Mouse (Mus musculus) spleen, adult 18-20 months (tissue): ENCODE measurements around the gene Gm11114.

ENCODE experiments used
- DNase-seq, 2 experiments: peaks; one replicate each; pipeline ENCODE4 v3.0.0; 2022; ENCODE audit warnings: mixed read lengths in 2 of 2

Gm11114 gene

GRCm38 (mm10) chr9:85312473-85312872 lies at the start of gene Gm11114:
Gm11114 (plus strand) TSS chr9:85312773.
- DNase-seq, result no peak

GRCm38 (mm10) chr9:85266847-85267246 lies 45.7 kb upstream of the Gm11114 start:
- no peak for DNase-seq

DNA sequence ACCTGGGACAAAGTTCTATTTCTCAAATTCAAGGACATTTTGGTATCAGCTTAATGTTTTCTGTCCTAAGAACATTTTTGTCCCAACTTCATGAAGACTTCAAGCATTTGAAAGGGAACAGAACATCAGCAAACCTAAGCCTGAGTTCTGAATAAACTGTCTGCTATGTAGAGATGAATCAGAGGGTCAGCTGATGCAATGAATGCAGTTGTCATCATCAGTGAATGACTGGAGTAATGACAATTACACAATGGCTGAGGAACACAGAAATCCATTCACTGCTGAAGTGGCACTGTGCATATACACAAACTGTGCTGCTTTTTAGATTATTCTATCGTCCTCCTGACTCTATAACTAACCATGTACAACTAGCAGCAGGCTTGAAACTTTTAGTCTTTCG lies 38.5 kb upstream of the Gm11114 start:
- no peak for DNase-seq

DNA sequence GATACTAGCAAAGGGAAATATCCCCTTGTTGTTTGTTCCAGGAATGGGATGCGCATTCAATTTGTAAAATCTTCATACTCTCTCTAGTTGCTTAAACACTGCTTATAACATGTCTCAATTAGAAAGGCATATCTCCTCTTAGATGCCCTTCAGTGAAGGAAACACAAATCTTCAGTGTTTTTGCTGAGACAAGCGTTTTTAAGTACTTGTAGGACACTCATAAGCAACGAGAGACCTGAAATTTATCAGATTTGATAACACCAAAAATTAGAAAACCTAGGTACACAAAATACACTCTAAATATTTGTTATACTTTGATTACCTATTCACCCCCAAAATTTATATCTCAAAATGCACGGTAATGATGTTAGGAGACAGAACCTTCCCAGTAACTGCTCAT lies 9.7 kb upstream of the Gm11114 start:
- no peak for DNase-seq

- DNase-seq, result no peak
Measured at GRCm38 (mm10) chr9:85303378-85303777, 9.2 kb upstream of the Gm11114 start.

DNA sequence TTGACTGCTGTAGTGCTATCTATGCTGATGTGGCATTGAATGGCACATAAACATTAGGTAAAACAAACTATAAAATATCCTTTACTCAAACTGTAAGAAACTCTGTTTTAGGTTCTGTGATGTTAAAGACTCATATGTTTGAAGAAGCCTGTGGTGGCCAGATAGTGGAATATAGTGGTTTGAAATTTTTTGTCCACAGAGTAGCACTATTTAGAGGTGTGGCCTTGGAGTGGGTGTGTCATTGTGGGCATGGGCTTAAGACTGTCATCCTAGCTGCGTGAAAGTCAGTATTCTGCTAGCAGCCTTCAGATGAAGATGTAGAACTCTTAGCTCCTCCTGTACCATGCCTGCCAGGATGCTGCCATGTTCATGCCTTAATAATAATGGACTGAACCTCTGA lies 3.5 kb downstream of the Gm11114 start:
- DNase-seq, result no peak

DNA sequence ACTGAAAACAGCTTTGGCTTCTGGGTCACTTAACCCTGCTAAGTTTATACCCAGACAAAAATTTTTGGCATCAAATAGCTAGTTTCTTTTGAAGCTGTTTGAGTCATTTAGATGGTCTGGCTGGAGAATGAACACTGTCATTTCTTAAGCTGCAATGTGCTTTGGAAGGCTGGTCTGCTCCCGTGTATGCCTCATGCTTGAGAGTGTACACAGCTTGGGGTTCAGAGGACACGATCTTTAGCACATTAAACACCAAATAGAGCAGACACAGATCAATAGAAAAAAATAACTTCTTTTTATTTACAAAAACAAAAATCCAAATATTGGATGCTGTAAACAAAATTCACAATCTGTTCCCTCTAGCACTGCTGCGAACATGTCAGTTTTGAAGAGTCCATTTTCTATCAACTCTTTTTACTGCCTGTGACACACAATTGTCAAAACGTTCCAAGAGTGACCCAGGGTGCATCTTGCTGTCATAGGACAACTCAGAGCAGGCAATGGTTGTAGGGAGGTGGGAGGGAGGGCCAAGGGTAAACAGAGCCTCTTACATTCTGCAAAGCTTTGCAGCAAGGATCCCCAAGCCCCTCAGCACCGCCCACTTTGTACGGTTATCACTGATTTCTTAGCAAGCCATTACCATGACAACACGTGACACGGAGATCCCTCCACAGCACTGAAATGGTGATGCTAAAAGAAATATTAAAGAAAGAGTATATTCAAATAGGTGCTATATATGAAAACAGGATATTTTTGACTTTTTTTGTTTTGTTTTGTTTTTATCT lies 7.8 kb downstream of the Gm11114 start:
- no peak for DNase-seq

- DNase-seq, result no peak
Measured at GRCm38 (mm10) chr9:85324158-85324875, 11.7 kb downstream of the Gm11114 start.

GRCm38 (mm10) chr9:85325201-85325868 lies 12.8 kb downstream of the Gm11114 start:
- no peak for DNase-seq

- DNase-seq, result peak; percentile 29 to 48
Measured at GRCm38 (mm10) chr9:85326292-85327241, 14.0 kb downstream of the Gm11114 start.

DNA sequence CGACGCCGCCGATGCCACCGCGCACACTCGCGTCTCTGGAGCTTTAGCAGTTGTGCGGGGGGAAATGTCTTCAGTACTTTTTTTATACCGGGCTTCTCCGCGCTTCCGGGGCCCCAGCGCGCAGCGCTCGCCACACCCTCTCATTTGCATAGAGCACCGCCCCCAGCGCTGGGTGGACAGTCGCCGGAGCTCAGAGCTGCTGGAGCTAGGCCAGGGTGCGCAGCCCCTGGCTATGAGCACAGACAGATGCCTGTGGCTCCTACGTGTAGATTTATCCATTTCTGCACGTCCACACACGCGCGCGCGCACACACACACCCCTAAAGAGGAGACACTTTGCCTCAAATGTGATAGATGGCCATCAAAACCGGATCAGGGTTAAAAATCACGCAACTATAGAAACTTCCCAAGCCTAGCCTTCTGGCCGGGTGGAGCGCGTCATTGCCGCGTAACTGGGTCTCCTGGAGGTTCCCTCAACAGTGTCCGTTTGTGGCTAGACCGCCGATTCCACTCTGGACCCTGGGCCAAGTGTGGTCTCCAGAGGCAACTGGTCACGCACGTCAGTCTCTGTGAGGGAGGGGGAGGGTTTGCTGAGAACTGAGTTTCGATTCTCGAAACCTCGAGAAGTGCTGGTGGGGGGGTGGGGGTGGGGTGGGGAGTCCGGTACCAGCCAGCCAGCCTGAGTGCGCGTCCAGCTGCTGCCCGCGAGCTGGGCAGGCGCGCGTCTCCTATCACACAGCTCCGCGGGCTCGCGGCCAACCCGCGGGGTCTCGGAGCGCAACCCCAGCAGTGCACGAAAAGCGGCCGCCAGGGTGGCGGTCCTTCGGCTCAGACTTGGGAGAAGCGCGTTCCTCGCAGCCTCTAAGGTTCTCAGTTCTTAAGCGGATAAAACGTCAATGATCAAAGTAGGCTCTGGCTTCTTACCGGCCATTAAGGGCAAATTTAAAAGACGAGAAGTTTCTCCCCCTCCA lies 15.0 kb downstream of the Gm11114 start, which contains the start of gene Tent5a:
Gene Tent5a, minus strand, starts transcription at position 107 of the 970 bp plus-strand sequence.
- DNase-seq, result peak; percentile 78 to 80

DNA sequence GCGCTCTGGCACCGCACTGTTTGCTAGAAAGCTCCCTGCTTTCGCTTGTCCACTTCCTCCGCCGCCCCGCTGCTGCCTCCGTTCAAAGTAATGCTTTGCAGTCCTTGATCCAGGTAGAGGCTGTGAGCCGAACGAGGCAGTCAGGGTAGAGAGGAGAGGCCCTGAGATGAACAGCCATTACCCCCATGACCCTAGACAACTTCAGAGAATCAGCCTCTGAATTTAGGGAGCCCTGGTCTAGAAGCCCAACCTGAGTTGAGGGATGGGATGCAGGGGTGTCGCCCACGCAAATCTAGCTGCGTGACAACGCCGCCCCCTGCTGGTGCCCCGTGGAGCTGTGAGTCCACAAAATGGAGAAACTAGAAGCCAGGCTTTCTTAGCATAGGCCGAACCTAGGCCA lies 15.7 kb downstream of the Gm11114 start:
- peak; percentile 77 to 93 for DNase-seq

- no peak for DNase-seq
Measured at GRCm38 (mm10) chr9:85331521-85331920, 18.9 kb downstream of the Gm11114 start.

DNA sequence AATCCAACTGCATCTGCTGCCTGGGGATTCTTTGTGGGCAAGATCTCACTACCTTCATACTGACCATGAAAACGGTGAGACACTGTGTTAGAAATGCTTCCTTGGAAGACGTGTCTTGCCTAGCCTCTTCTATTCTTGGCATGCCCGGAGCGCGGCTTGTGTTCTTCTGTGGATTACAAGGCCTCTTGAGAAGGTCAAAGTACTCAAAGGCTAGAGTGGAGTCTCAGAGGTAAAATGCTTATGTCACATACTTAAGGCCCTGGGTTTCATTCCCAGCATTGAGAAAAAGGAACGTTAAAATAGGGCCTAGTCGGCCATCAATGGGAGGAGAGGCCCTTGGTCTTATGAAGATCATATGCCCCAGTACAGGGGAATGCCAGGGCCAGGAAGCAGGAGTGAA lies 23.5 kb downstream of the Gm11114 start:
- DNase-seq, result no peak

- DNase-seq, result peak in 1 of 2 experiments; percentile 13
Measured at GRCm38 (mm10) chr9:85340303-85340702, 27.7 kb downstream of the Gm11114 start.

- no peak for DNase-seq
Measured at GRCm38 (mm10) chr9:85342892-85343785, 30.6 kb downstream of the Gm11114 start.

DNA sequence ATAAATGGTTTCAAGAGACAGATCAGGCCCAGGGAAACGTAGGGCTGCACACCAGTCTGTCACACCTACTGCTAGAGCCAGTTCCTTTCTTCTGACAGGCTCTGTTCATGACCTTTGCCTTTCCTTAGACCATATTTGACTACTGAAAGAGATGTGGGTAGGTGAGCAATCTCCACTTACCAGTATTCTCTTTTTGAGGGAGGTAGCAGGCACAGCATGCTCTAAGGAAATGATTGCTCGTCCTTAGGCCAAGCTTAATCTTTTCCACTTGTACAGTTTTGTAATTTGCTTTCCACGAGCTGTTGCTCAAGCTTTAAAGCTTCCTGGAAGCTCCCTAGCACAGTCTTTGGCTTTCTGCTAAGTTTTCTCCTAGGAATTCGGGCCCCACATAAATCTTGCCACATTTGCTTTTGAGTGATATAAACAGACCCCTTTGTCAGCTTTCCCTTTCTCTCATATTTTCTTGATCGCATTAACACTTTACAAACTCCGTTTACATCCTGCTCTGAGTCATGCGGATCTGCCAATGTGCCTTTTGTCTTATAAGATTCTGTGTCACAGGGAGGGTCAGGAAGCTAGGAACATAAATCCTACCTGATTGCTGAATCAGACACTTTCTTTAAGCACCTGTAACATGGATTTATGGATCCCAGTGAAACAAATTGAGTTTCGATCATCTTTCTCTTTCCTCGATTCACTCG lies 35.4 kb downstream of the Gm11114 start:
- no peak for DNase-seq

DNA sequence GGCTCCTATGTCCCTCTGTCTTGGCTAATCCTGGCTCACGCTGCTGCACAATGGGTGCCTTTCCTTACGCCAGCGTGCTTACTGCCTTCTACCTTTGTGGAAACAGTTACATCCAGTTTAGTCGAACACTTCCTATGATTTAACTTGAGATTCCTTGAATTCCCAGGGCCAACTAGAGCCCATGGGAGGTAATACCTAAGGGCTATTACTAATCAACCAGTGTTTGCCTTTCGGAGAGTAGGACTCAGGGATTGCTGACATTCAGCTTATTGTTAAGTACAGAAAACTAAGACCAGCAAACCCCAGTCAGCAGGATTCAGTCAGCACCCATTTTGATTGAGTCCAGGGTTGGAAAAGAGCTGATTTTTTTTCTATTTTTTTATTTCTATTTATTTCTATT lies 43.0 kb downstream of the Gm11114 start:
- DNase-seq, result no peak

DNA sequence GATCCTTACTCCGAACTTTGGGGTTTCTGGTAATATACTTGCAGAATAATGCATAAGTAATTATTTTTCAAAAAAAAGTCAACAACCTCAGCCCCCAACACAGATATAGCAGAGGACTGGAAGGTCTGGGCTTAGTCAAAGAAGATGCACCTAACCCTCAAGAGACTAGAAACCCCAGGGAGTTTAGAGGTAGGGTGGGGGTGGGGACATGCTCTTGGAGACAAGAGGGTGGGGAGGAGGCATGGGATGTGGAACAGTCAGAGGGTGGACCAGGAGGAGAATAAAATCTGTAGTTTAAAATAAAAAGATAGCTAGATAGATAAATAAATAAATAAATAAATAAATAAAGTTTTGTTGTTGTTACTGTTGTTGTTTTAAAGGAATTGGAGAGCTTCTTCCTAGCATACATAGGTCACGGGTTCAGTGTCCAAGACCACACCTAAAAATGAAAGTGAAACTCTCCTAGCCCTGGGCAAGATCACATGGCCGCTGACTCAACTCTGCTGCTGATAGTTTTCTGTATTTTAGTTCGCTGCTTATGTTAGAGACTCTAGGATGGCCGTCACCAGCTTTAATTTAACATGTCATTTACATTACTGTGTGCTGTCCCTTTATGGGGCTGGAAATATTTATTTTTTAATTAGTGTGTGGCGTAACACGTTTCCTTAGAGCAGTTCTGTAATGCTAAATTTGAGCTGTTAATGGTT lies 44.7 kb downstream of the Gm11114 start:
- no peak for DNase-seq
